Mouse (Mus musculus) T-helper 1 cell (primary cell): ENCODE measurements around the gene Ksr1.

Experiments
- in situ Hi-C: fragments of 300-600 bp; cut with MboI, MseI; formaldehyde crosslinking; loops from one replicate; pipeline ENCODE4 v1.15.1; 2025; ENCODE audit warnings: high pct_unique_total_duplicates

Ksr1 gene

DNA sequence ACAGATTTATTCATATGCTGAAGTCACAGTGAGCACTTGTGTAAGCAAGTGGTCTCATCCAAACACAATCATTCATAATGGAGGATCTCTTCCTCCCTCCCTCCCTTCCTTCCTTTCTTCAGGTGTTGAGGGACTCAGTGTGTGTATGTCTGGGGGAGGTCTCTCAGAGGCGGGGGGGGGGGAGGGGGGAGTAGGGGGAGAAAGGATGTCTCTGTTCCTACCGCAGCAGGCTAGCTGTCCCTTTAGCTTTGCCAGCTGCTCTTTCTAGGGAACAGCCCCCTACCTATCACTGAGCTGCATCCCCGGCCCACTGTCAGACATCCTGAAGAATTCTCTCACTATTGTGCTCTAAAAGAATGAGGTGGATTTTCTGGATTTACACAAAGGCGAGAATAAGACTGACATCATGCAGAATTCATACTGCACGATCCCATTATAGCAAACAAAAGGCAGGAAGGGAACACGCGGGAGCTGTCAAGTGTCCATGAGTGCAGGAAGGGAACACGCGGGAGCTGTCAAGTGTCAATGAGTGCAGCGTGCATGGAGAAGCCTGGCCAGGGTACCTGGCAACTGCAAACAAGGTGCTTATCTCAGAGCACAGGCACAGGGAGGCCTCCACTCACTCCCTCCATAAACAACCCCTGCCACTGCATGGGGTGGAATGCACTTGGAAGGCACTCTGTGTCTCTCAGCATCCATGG lies 76.6 kb downstream of the Ksr1 start:
- in situ Hi-C loops = no loop called here

DNA sequence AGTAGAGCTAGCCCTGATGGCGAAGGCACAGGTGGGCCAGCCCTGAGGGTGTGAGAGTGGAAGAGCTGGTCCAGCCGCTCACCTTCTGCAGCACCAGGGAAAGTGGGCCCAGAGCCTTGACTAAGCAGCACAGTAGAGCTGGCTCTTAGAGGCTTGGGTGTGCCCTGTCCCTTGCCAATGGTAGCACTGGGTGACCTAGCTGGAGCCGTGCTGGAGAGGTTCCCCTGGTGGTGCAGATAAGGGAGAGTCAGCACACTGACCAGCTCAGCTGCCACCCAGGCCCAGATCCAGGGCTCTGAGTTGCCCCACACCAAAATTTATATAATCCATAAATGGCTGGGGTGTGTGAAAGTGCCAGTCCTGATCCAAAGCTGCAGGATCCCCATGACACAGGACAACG lies 79.0 kb downstream of the Ksr1 start:
- in situ Hi-C loops = no loop called here

DNA sequence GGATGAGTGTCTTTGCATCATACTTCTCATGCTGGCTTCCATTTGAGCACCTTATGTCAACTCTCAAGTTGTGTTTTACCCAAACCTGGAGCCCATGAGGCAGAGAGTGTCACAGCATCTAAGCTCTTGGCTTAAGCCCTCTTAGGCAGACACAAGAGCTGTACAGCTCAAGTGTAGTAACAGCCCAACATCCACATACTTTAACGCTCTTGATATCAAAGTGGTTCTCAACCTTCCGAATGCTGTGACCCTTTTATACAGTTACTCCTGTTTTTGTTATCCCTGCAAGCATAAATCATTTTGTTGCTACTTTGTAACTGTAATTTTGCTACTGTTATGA lies 80.0 kb downstream of the Ksr1 start:
- in situ Hi-C loops = no loop called here

DNA sequence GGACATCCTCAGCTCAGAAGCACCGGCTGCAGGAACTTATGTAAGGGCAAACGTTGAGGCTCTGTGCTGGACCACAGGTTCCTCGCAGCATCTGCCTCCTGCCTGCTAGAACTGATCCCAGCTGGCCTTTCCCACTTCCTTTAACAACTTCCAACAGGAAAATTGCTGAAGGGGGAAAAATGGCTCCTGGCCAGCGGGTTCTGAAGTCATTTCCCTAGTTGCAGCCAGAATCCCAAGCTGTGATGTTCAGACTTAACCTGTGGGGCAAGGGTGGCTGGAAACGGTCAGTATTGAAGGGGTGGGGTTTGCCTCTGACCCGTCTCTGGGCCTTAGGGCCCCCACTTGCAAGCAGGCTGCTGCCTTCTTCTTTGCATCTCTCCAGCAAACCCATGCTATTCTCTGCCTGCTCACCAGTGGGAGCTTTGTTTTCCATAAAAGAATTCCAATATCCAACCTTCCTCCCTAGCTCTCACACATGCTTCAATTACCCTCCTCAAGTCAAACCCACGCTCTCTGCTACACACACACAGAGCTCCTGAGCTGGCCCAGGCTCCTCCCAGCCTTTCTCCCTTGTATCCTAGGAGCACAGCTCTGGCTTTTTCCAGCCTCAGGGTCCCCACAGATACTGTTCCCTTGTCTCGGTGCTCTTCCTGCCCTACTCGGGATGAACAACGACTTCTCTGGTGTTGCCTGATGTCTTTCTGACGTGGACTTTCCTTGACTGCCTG lies 80.6 kb downstream of the Ksr1 start:
- in situ Hi-C loops = no loop called here

DNA sequence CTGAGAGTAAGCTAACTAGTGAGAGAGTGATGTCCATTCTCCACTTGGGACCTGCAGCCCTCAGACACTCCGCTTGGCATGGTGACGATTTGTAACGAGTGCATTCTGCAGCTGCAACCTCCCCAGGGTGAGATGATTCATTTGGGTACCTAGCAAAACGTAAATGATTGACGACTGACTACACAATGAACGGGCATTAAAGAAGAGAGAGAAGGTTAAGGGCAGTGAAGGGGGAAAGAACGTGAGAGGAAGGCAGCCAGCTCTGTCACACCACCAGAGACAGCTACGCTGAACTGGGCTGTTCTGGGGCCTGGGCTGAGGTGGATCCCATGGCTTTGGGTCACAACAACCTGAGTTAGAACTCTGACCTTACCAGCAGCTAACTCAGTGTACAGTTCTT lies 81.9 kb downstream of the Ksr1 start:
- in situ Hi-C loops = no loop called here

DNA sequence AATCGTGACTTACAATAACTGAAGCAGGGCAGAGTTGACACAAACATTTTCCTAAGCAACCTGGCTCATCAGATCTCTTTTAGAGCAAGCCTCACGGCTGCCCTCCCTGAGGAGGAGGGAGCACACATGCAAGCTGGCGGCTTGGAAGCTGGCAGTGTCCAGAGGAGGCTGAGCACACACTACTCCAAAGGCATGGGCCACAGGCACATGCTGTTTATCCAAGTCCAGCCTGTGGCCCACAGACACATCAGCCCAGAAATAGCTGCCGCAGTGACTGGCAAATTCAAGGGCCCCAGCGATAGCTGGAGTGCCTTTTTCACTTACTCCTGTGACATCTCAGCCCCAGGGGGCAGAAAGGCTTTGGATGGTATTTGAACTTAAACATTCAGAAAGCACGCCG lies 82.6 kb downstream of the Ksr1 start:
- in situ Hi-C loops = no loop called here

DNA sequence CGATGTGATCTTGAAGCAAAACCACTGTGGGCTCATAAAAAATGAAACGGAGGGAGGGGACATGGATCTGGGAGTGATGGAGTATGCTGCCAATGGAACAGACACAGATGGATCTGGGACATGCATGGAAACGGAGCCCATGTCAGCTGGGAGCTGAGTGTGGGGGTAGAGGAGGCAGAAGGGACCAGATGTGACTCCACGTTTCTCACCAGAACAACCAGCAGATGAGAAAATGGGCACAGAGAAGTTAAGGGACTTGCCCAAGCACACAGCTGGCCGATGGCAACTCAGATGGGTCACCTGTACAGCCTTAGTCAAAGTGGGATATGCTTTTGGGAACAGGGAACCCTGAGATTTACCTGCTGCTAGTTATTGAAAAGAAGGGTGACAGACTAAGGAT lies 83.3 kb downstream of the Ksr1 start:
- in situ Hi-C loops = no loop called here

DNA sequence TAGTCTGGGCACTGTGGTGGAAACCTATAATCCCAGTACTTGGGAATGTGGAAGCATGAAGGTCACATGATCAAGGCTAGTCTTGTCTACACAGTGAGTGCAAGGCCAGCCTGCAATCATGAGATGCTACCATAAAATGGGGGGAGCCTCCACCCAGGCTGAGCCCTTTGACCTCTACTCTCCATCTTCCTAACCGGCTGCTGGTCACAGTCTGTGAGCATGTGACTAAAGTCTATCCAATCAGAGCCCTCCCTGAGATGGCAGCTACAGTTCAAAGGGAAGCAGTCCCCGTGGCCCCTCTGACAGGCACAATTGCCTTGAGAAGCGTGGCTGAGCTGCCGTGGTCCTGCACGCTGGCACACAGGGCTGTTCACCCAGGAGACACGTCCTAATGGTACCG lies 84.4 kb downstream of the Ksr1 start:
- in situ Hi-C loops = no loop called here

DNA sequence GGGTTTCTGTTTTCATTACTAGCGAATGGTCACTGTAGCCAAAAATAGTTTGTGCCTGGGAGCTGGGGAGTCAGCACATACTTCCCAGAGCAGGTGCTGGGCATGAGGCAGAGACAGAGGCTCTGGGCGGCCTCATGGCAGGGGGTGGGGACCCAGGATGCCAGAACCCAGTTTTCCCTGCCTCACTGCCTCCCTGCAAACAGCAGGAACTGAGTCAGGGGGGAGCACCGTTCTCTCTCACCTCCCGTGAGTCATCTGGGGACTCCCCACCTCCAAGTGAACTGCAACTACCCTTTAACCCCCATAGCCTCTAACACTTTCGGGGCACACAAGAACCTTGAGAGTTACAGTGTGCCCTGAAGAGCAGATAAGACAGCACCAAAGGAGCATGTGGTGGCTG lies 86.4 kb downstream of the Ksr1 start:
- in situ Hi-C loops = no loop called here

DNA sequence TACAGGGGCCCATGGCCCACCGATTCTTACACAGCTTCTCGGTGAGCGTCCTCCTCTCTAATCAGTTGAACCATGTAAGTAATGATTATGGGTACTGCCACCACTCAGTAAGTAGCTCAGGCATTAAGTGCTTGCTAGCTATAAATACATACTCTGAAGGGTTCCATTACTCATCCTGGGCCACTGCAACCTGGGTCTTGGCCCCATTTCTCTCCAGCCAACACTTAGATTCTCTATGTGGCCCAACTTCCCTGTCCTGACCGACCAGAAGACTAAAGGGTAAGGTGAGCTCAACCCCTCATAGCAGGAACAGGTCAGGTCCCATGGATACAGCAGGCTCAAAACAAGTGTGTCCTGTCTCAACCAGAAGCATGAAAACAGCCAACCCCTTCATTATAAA lies 87.1 kb downstream of the Ksr1 start:
- in situ Hi-C loops = no loop called here

DNA sequence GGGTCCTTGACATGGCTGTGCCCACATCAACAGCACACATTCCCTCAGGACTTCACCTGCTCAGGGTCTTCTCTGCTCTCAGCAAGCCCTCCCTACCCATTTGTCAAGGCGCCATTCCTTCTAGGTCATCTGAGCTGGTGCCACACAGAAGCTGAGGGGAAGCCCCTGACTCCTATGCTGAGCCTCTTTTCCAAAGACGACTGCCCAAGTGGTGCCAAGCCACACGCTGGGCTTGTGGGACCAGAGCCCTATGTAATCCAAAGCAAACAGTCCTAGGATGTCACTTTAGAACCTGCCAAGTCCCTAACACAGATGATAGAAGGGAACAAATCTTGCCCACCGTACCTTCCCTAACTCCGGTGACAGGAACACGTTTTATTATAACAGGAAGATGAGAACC lies 87.6 kb downstream of the Ksr1 start:
- in situ Hi-C loops = no loop called here

DNA sequence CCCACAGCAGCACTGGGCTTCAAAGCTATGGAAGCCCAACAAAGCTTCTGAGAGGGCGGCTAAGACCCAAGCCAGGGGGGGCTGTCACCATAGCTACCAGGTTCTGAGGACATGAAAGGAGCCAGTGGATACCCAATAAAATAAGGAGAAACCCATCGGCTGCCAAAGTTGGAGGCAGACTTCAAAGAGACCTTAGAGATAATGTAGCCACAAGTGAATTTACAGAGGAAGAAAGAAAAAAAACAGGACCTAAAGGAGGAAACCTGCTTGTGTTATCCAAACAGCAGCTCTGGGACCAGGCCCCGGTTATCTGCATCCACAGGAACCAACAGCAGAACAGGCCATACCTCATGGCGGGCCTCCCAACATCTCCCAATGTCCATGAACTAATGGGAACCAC lies 88.4 kb downstream of the Ksr1 start:
- in situ Hi-C loops = no loop called here

DNA sequence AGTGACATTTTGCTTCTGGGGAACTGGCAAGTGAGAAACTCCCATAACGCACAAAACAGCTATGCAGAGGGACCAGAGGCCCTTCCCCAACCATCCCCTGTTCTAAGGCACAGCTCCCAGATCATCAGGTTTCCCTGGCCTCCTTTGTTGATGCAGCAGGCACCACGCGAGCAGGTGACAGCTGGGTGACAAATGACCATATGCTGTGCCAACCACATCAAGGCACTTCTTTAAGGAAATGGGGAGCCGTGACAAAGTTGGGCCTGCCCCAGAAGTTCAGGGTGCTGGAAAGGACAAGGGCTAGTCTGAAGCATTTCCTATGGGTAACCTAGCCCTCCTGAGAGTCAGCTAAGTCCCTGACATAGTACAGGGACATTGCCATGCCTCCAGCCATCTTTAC lies 89.3 kb downstream of the Ksr1 start:
- in situ Hi-C loops = no loop called here

DNA sequence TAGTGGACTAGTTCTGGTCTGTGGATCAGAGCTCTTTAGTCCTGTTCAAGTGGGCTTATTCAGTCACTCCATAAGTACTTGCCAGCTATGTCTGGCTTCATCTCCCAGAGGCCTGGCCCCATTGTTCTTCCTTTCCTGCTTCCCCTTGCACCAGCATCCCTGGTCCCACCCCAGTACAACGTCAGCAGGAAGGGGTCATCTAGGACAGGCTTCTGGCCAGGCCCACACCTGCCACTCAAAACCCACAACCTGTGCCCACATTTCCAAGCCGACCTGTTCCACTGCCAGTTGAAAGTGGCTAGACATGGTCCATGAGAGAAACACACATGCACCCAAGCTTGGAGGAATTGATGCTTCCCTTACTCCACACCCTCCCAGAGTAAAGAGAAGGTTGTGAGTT lies 90.2 kb downstream of the Ksr1 start:
- in situ Hi-C loops = no loop called here

DNA sequence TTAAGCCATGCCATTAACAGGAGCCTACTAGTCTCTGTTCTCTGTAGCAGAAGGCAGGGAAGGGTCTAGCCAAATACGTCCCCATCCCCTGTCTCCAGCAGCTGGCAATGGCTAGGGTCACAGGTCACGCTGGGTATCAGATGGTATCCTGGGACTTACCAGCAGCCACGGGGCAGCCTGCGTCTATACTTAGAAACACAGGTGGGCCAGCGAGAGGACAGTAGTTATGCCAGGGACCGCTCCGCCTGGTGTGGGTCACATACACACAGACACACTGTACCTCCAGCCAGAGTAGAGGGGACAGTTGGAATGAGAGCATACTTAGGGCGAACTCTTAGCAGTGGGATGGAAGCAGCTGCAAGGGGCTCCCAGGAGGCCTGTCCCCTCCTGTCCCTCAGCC lies 91.0 kb downstream of the Ksr1 start:
- in situ Hi-C loops = no loop called here

DNA sequence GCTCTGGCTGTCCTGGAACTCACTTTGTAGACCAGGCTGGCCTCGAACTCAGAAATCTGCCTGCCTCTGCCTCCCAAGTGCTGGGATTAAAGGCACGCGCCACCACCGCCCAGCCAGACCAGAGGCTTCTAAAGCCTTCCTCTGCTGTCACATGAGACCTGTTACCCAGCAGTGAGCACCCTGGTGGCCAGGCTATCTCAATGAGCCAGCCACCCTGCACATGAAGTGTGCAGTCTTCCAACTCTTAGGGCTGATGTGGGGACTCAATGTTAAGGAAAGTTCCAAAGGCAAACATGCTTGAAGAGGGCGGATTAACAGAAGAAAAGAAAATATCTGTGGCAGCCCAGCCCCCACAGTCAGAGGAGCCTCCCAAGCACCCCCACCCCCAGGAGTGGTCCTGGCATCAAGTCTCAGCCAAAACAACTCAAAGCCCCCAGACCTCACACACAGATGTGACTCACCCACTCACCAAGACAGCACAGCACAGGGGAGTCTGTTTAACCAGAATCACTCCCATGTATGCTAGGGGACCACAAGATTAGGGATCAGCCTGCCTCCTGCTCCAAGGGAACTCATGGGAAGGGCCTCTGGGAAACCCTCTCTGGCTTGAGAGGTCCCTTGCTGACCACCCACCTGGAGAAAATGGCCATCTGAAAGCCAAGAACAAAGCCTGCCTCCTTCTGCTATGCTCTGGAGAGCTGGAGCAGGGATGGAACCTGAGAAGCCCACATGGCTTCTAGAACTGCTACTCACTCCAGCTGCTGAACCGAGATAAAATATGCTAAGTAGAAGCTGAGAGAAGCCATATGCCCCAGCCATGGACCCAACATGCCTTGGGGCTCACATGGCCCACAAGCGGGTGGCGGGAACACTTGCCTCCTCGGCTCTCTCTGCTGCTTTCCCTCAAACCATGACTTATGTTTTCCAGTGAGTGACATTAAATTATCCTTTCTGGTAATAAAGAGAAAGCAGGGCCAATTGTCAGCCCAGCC lies 91.8 kb downstream of the Ksr1 start:
- in situ Hi-C loops = no loop called here

DNA sequence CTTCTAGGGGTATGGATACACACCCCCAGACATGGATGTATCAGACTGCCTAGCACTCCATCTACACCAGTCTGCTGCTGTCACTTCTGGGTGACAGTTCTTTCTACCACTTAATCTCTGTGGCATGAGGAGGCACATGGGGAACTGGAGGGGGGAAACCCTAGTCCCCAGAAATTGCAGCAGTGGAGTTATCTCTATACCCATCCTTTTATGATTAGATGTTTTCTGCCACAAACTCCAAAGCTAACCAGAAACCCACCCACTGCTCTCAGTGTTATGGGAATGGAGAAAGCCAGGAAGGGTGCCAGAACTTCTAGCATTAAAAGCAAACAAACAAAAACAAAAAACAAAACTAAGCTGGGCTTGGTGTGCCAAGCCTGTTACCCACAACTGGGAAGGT lies 92.8 kb downstream of the Ksr1 start:
- in situ Hi-C loops = no loop called here

DNA sequence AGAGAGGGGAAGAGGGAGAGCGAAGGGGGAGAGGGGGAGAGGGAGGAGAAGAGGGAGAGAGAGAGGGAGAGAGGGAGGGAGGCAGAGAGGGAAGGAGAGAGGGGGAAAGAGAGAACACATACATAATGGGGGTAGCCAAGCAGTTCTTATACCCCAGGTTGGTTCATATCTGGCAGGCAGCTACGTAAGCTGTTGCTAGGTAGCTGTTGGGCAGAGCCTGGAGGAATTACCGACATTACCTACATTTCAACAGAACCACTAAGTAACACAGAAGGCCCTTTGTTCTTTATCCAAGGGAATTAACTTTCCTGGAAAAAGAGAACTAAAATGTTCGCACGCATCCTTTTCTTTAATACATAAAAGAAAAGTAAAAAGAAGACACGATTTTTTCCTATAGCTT lies 93.4 kb downstream of the Ksr1 start:
- in situ Hi-C loops = no loop called here

DNA sequence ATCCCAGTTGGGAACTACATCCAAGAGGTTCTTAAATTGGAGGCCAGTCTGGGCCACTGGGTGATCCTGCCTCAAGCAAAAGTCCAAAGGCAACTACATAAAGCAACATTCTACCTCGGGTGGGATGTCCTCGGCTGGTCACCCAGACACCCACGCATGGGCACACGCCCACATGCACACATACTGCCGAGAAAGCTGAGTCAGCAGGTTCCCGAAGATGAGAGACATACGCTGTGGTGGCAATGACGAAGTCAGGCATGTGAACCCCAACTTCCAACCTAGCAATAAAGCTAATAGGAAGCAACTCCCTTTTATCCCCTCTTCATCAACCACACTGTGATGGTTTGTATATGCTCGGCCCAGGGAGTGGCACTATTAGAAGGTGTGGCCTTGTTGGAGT lies 94.7 kb downstream of the Ksr1 start:
- in situ Hi-C loops = no loop called here

DNA sequence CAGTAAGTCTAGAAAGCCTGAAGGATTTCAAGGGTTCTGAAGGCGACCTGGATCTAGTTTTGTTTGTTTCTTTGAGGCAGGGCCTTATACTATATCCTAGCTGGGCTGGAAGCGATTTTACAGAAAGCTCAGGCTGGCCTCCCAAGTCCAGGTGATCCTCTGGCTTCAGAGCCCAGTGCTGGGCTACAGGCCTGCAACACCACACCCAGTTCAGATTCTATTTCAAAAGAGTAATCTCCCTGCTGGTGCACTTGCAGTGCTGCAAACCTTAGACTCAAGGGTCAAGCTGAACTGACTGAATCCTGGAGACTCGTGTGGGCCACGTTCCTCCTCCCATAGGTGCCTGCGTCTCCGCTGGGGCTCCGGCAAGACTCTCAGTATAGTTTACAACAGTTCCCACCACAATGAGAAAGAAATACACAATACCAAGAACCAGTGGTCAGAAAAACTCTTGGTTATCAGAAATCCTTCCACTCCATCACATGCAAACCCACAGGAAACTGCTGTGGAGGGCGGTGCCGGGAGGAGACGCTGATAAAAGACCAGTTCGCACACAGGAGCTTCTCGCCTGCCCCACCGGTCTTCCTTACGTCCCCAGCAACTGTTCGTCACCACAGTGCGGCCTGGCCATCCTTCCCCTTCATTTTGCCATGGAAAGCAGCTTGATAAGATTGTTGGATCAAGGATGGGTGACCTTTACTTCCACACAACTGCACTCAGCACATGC lies 95.3 kb downstream of the Ksr1 start:
- in situ Hi-C loops = no loop called here

DNA sequence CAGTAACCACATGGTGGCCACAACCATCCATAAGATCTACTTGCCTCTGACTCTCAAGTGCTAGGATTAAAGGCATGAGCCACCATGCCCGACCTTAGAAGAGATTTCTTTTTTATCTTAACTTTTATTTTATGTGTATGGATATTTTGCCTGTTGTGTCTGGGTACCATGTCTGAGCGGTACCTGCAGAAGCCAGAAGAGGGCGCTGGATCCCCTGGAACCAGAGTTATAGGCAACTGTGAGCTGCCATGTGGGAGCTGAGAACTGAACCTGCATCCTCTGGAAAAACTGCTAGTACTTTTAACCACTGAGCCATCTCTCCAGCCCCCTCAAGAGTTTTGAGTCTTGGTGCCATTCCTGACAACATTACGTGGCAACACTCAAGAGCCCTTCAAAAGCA lies 97.3 kb downstream of the Ksr1 start:
- in situ Hi-C loops = no loop called here

DNA sequence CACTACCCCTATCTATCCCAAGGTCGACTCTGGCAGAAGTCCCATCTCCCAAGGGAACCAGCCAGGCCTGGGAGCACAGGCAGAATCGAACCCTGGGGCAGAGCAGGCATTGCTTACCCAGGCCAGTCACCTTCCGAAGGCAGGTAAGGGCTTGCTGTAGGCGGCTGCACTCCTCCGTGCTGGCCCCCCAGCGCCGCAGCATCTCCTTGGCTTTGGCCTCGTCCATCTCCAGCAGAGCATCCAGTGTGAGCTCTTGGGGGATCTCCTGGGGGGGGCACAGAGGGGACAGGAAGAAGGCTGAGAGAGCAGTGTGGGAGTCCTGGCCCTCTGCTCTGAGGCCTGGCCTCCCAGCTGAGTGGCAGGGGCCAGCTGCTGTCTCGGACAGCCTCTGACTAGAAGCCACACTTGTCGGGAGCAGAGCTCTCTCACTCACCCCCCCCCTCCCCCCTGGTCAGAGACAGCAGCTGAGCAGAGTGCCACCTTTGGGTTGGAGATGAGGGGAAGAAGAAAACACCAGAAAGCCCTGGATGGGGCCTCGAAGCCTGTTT lies 99.0 kb downstream of the Ksr1 start:
- in situ Hi-C loops = no loop called here
